Mouse (Mus musculus): Measurements from ENCODE around the gene 9330161L09Rik.

- TF ChIP-seq CTCF (IDR thresholded peaks at IDR 0.05; ENCODE audit: low read depth): no peak
- TF ChIP-seq EP300 (IDR thresholded peaks at IDR 0.05; ENCODE audit: low read depth): no peak
Measured at GRCm38 (mm10) chr12:103362336-103362735, 45.3 kb downstream of the 9330161L09Rik start.

Measured in liver, embryonic 14.5 days (tissue).